Mouse (Mus musculus) limb, embryonic 10.5 days (tissue): ENCODE measurements around the gene Fancl. TPM values are rescaled to one million over a fixed set of nuclear protein-coding genes. Genes with fewer than 3 reads are reported as not detected.

Source experiments
- DNase-seq: peaks from one replicate; pipeline ENCODE4 v3.0.0-alpha.2; 2017; ENCODE audit warnings: low spot score
- H3K27ac ChIP-seq: fragments of 300-500 bp; sonication (generic); 2 replicates; pipeline ENCODE4 v1.5.1; 2016; ENCODE audit warnings: mild to moderate bottlenecking
- H3K27me3 ChIP-seq: fragments of 300-500 bp; sonication (generic); 2 replicates; pipeline ENCODE4 v1.6.1; 2016; ENCODE audit warnings: low read depth, mild to moderate bottlenecking; ENCODE audit not compliant: poor library complexity, severe bottlenecking
- H3K36me3 ChIP-seq: fragments of 300-500 bp; sonication (generic); 2 replicates; pipeline ENCODE4 v1.6.1; 2016; ENCODE audit warnings: mild to moderate bottlenecking, moderate library complexity
- H3K4me1 ChIP-seq: fragments of 300-500 bp; sonication (generic); 2 replicates; pipeline ENCODE4 v1.6.1; 2016
- H3K4me3 ChIP-seq: fragments of 300-500 bp; sonication (generic); 2 replicates; pipeline ENCODE4 v1.5.1; 2016; ENCODE audit warnings: mild to moderate bottlenecking, moderate library complexity
- H3K9me3 ChIP-seq: fragments of 300-500 bp; sonication (generic); replicated peaks from 2 replicates; pipeline ENCODE4 v1.6.1; 2016; ENCODE audit warnings: mild to moderate bottlenecking
- whole genome bisulfite sequencing: fragments of 180-500 bp; shearing (Covaris S2); methylation state at CpG from one replicate; pipeline ENCODE4 v1.1.7; 2016; 5-methylcytosine and 5-hydroxymethylcytosine counted together
- polyA plus RNA-seq: library from polyadenylated mRNA; unstranded; fragments of >200 nt; fragmentation: Nextera tagmentation; extraction: Ambion mirVana; gene quantifications from 2 replicates; pipeline ENCODE4 v1.2.1, GENCODE M21; 2016

Gene Fancl
- polyA plus RNA-seq, 1 experiment from 2014 or later = 34.9 TPM

- H3K4me1 ChIP-seq = no peaks in the 10 kb centered on the region
- DNase-seq = no peak
- 96% methylated on average over 3 of the region's 3 CpGs for WGBS
- no peaks in the 10 kb centered on the region for H3K36me3 ChIP-seq
- H3K9me3 ChIP-seq = no peaks in the 10 kb centered on the region
- no peak overlapping the region for H3K27ac ChIP-seq
- H3K4me3 ChIP-seq = no peak overlapping the region
- H3K27me3 ChIP-seq = no peaks in the 10 kb centered on the region
These were observed 133.1 kb downstream of the Fancl start for GRCm38 (mm10) chr11:26518991-26519390.

Other genes starting within 250 kb of the Fancl start
- 3.9 and 7.0 TPM in 2 replicates for gene 5730522E02Rik, start 175.4 kb upstream of the Fancl start, polyA plus RNA-seq
- gene Gm6899, start 207.1 kb downstream of the Fancl start, polyA plus RNA-seq = 0.29 TPM in 1 of 2 replicates, not detected in the other
- gene Vrk2, start 207.9 kb downstream of the Fancl start, polyA plus RNA-seq = 17.3 and 21.9 TPM in 2 replicates